Mouse (Mus musculus) liver, postnatal 0 days (tissue): ENCODE measurements around the gene Gm45711. TPM values are rescaled to one million over a fixed set of nuclear protein-coding genes. Genes with fewer than 3 reads are reported as not detected.

ENCODE experiments used
- ATAC-seq: fragments of 200-750 bp; cut with Nextera tagmentation; 2 replicates; pipeline ENCODE4 v1.8.0; 2017; ENCODE audit warnings: mild to moderate bottlenecking, moderate library complexity
- DNase-seq: peaks from one replicate; pipeline ENCODE4 v3.0.0-alpha.2; 2016
- H3K27ac ChIP-seq: fragments of 300-500 bp; sonication (generic); 2 replicates; pipeline ENCODE4 v1.5.1; 2014; ENCODE audit warnings: antibody characterized with exemption, moderate library complexity, mild to moderate bottlenecking, low read depth
- H3K27me3 ChIP-seq: fragments of 300-500 bp; sonication (generic); 2 replicates; pipeline ENCODE4 v1.6.1; 2014; ENCODE audit warnings: low read length, control low read depth, mixed read lengths; ENCODE audit not compliant: insufficient read depth
- H3K36me3 ChIP-seq: fragments of 300-500 bp; sonication (generic); replicated peaks from 2 replicates; pipeline ENCODE4 v1.6.1; 2014; ENCODE audit warnings: mild to moderate bottlenecking, control low read depth, low read length, moderate library complexity, mixed read lengths; ENCODE audit not compliant: insufficient read depth
- H3K4me1 ChIP-seq: fragments of 300-500 bp; sonication (generic); 2 replicates; pipeline ENCODE4 v1.6.1; 2014; ENCODE audit warnings: antibody characterized with exemption, mild to moderate bottlenecking, control low read depth; ENCODE audit not compliant: insufficient read depth
- H3K4me2 ChIP-seq: fragments of 300-500 bp; sonication (generic); 2 replicates; pipeline ENCODE4 v1.6.1; 2014; ENCODE audit warnings: low read depth, mild to moderate bottlenecking, low read length, moderate library complexity, mixed read lengths
- H3K4me3 ChIP-seq: fragments of 300-500 bp; sonication (generic); 2 replicates; pipeline ENCODE4 v1.5.1; 2014; ENCODE audit warnings: low read depth, low read length
- H3K9ac ChIP-seq: fragments of 300-500 bp; sonication (generic); replicated peaks from 2 replicates; pipeline ENCODE4 v1.6.1; 2014; ENCODE audit warnings: mild to moderate bottlenecking, moderate library complexity
- H3K9me3 ChIP-seq: fragments of 300-500 bp; sonication (generic); 2 replicates; pipeline ENCODE4 v1.6.1; 2016; ENCODE audit warnings: mild to moderate bottlenecking, control low read depth, low read length, mixed read lengths
- CTCF ChIP-seq: sonication (generic); IDR thresholded peaks from 2 replicates; pipeline ENCODE4 v1.5.1; 2016; ENCODE audit warnings: antibody characterized with exemption, low read depth
- EP300 ChIP-seq: IDR thresholded peaks from 2 replicates; pipeline ENCODE4 v1.6.1; 2016; ENCODE audit warnings: antibody characterized with exemption, low read depth, mild to moderate bottlenecking
- WGBS: fragments of 180-500 bp; shearing (Covaris S2); extraction: QIAGEN DNeasy Blood & Tissue Kit; methylation state at CpG from one replicate; pipeline ENCODE4 v1.1.7; 2014; ENCODE audit not compliant: insufficient replicate concordance; 5-methylcytosine and 5-hydroxymethylcytosine counted together
- polyA plus RNA-seq: library from polyadenylated mRNA; unstranded; fragments of >200 nt; fragmentation: Nextera tagmentation; extraction: Ambion mirVana; gene quantifications from 2 replicates; pipeline ENCODE4 v1.2.1, GENCODE M21; 2015

The Gm45711 gene
- polyA plus RNA-seq, 1 experiment from 2014 or later: not detected

DNA sequence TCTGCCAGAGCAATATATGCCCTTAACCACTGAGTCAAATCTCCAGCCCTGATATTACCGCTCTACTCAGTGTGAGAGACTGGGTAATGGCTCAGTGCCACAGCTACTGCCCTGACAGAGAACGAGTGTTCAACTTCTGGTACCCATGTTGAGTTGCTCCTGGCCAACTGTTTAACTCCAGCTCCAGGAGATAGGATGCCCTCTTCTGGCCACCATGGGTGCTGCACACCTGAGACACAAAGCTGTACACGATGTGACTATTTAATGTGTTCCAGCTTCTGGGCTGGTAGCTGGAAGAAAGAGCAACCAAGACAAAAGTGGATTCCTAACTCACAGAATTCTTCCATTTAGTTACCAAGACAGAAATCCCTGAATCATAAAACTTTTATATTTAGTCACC lies 56.9 kb downstream of the Gm45711 start:
- H3K36me3 ChIP-seq: peaks cover 5% of the 10 kb centered on the region
- no peak overlapping the region for H3K27ac ChIP-seq
- no peaks in the 10 kb centered on the region for H3K9me3 ChIP-seq
- TF ChIP-seq EP300 (no peak), CTCF (peak; percentile 78)
- WGBS: 73% methylated on average over 3 of the region's 3 CpGs
- no peak overlapping the region for H3K9ac ChIP-seq
- no peak overlapping the region for H3K4me2 ChIP-seq
- H3K4me3 ChIP-seq: no peak overlapping the region
- peaks cover 9% of the 10 kb centered on the region for H3K4me1 ChIP-seq
- DNase-seq (peak; percentile 58), ATAC-seq (no peak)
- no peaks in the 10 kb centered on the region for H3K27me3 ChIP-seq

DNA sequence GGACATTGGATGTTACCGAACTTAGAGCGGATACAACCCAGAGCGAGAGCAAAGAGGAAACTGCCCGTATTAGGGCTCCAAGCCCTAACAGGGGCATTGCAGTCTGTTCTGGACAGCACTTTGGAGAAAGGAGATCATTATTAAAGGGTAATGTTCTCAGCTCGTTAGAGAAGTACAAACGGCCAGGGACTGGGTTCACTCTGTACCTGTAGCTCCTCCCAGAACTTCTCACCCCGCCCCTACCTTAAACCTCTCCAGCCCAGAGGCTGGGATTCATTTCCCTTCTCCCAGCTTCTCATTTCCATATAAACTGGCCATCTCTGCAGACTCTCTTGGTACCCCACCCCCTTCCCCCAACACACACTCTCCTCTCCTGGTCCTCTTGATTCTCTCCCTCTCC lies 58.4 kb downstream of the Gm45711 start:
- Histone ChIP-seq H3K4me1 (peaks cover 17% of the 10 kb centered on the region), H3K27ac (peak overlapping the region; percentile 84; the same call in 1 of the 2 replicates), H3K4me3 (peak overlapping the region; percentile 79), H3K27me3 (no peaks in the 10 kb centered on the region), H3K9me3 (no peaks in the 10 kb centered on the region), H3K4me2 (peak overlapping the region; percentile 93), H3K36me3 (no peaks in the 10 kb centered on the region), H3K9ac (peak overlapping the region; percentile 76; the same call in 1 of the 2 replicates)
- under 1% methylated on average over 7 of the region's 7 CpGs for WGBS
- peak; percentile 33 for DNase-seq
- no peak for ATAC-seq
- TF ChIP-seq CTCF (no peak), EP300 (no peak)

DNA sequence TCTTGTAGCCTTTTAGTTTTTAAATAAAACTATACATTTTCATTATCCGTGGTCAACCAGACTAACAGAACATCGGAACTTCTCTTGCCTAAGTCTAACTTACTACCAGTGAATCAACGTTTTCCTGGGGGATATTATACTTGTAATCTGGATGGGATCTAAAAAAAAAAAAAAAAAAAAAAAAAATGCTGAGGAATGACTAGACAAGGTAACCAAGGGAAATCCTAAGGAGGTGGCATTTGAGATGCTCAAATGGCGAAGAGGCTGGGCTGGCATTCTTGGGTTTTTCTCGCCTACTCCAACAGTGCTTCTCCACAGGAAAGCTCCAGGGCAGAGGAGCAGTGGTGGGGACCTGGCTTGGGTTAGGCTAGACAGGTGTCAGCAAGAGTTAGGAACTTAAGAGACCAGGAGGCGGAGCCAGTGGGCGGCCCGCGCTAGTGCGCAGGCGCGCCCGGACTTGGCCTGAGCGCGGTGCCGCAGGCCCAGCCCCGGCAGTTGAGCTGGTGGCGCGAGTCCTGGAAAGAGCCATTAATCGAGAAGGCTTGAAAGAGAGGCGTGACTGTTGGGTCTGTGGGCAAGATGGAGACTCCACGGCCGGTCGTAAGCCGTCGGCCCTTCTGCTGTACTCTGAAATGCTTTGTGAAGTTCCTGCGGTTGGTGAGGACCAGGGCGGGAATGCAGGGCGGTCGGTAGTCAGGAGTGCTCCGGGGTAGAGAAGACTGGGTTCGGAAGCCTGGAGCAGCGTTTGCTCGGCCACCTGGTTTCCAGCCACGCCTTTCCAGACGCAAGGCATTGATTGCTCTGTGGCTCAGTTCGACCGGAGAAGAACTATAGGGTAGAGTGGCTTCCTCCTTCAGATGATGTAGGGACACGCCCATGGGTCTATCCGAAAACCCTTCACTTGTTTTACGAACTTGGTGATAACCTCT lies 59.2 kb downstream of the Gm45711 start, which contains the start of gene Cklf:
Cklf (plus strand) TSS at position 423 of the 929 bp plus-strand sequence.
- ATAC-seq: peak; percentile 78
- H3K9me3 ChIP-seq: no peaks in the 10 kb centered on the region

DNA sequence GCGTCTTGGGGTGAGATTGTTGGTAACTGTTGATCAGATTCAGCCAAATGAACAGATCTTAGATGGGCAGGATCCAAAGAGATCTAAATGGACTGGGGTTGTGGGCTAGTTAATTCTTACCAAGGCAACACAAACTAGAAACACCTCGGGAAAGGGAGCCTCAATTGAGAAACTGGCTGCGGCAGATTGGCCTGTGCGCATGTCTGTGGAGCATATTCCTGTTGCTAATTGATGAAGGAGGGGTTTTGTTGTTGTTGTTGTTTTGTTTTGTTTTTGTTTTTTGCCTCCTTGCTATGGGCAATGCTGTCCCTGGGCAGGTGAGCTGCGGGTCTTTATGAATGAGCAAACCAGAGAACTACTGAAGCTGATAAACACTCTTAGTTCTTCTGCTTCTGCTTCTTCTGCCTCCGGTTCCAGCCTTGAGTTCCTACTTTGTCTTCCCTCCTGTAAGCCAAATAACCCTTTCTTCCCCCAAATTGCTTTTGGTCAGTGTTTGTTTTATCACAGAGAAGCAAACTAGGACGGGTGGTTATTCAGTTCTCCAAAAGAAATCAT lies 60.4 kb downstream of the Gm45711 start:
- no peak overlapping the region for H3K4me2 ChIP-seq
- TF ChIP-seq CTCF (no peak), EP300 (no peak)
- H3K27ac ChIP-seq: no peak overlapping the region
- H3K27me3 ChIP-seq: no peaks in the 10 kb centered on the region
- no peaks in the 10 kb centered on the region for H3K9me3 ChIP-seq
- DNase-seq: no peak
- no peaks in the 10 kb centered on the region; the same call in 1 of the 2 replicates for H3K36me3 ChIP-seq
- 73% methylated on average over 7 of the region's 7 CpGs for WGBS
- H3K4me3 ChIP-seq: no peak overlapping the region
- no peak overlapping the region for H3K9ac ChIP-seq
- peaks cover 17% of the 10 kb centered on the region for H3K4me1 ChIP-seq
- ATAC-seq: no peak

More for the DNA sequence above, 59.2 kb downstream of the Gm45711 start, which contains the start of gene Cklf:
- Histone ChIP-seq H3K27ac (peak within 1 kb of the TSS; percentile 84), H3K9ac (peak within 1 kb of the TSS; percentile 76), H3K27me3 (no peaks in the 10 kb centered on the region), H3K4me3 (peak within 1 kb of the TSS; percentile 79), H3K36me3 (no peaks in the 10 kb centered on the region), H3K4me1 (peaks cover 17% of the 10 kb centered on the region), H3K4me2 (peak within 1 kb of the TSS; percentile 93)
- DNase-seq: peak; percentile 92
- peak; percentile 47 for TF ChIP-seq CTCF
- no peak for TF ChIP-seq EP300
- WGBS: 4% methylated on average over 41 of the region's 41 CpGs

DNA sequence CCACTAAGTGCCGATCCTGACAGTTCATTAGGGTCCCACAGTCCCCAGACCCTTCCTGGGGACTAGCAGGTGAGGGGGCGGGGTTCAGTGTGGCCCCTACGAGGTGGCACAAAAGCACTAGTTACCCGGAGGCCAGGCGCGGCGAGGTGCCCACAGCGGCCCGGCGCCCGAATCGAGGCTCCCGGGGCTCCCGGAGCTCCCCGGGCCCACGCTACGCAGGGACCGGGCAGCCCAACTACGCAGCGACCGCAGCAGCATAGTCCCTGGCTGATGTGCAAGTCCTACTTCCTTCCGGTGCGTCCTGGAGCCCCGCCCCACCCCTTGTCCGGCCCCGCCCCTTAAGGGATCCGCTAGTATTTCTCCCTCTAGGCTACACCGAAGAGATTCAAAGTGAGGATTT lies 61.6 kb downstream of the Gm45711 start, which contains the start of gene Tk2:
Tk2 (minus strand) TSS at position 283 of the 400 bp plus-strand sequence.
- Histone ChIP-seq H3K27ac (peak within 1 kb of the TSS; percentile 91), H3K36me3 (no peaks in the 10 kb centered on the region; the same call in 1 of the 2 replicates), H3K9me3 (no peaks in the 10 kb centered on the region), H3K4me1 (peaks cover 17% of the 10 kb centered on the region), H3K9ac (peak within 1 kb of the TSS; percentile 91), H3K4me3 (peak within 1 kb of the TSS; percentile 93), H3K27me3 (no peaks in the 10 kb centered on the region), H3K4me2 (peak within 1 kb of the TSS; percentile 88)
- peak; percentile 86 for ATAC-seq
- WGBS: under 1% methylated on average over 28 of the region's 28 CpGs
- DNase-seq: peak; percentile 93
- TF ChIP-seq EP300 (no peak), CTCF (no peak)

DNA sequence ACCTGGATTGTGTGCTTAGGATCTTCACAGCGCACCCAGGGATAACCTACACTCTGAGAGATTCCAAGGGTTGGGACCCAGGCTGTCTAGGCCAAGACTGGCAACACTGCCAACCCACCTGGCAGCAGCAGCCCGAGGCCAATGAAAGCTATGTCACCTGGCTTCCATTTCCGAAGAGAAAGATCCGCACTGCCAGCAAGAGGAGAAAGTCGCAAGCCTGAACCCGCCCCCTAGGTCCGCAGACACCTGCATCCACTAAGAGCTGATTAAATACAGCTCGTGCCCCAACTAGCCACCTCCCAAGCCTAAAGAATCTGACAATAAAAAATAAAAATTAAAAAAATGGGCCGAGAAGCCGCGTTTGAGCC lies 62.0 kb downstream of the Gm45711 start:
- no peaks in the 10 kb centered on the region for H3K27me3 ChIP-seq
- H3K4me2 ChIP-seq: peak overlapping the region; percentile 88
- peak; percentile 47 for DNase-seq
- no peak for TF ChIP-seq CTCF
- TF ChIP-seq EP300: no peak
- H3K36me3 ChIP-seq: peaks cover 3% of the 10 kb centered on the region
- H3K9ac ChIP-seq: peak overlapping the region; percentile 91
- H3K9me3 ChIP-seq: no peaks in the 10 kb centered on the region
- H3K4me1 ChIP-seq: peaks cover 17% of the 10 kb centered on the region
- peak overlapping the region; percentile 93 for H3K4me3 ChIP-seq
- peak; percentile 44 for ATAC-seq
- WGBS: 2% methylated on average over 11 of the region's 11 CpGs
- H3K27ac ChIP-seq: peak overlapping the region; percentile 91
